Mouse (Mus musculus) thymus, postnatal 36 days (tissue): ENCODE results near the gene Cmklr1.

ENCODE experiments used
- DNase-seq, 2 experiments: peaks; one replicate each; pipeline ENCODE4 v3.0.0; 2022; ENCODE audit warnings: mixed read lengths in 2 of 2

Gene Cmklr1

GRCm38 (mm10) chr5:113650035-113650865, at the start of gene Cmklr1:
Gene Cmklr1 (minus strand): TSS chr5:113650426.
- peak in 1 of 2 experiments; percentile 16 for DNase-seq

- DNase-seq, result no peak
These were observed 44.2 kb upstream of the Cmklr1 start for GRCm38 (mm10) chr5:113694415-113694814.

- DNase-seq, result no peak
These were observed 43.8 kb upstream of the Cmklr1 start for GRCm38 (mm10) chr5:113694000-113694399.

- no peak for DNase-seq
These were observed 43.0 kb upstream of the Cmklr1 start for GRCm38 (mm10) chr5:113693196-113693755.

GRCm38 (mm10) chr5:113690866-113691265, 40.6 kb upstream of the Cmklr1 start:
- no peak for DNase-seq

GRCm38 (mm10) chr5:113690069-113690548, 39.9 kb upstream of the Cmklr1 start:
- DNase-seq, result no peak

- DNase-seq, result no peak
These were observed 37.3 kb upstream of the Cmklr1 start for GRCm38 (mm10) chr5:113687514-113687913.

GRCm38 (mm10) chr5:113685471-113685870, 35.2 kb upstream of the Cmklr1 start:
- no peak for DNase-seq

- no peak for DNase-seq
These were observed 33.0 kb upstream of the Cmklr1 start for GRCm38 (mm10) chr5:113683246-113683645.

GRCm38 (mm10) chr5:113682472-113682871, 32.2 kb upstream of the Cmklr1 start:
- no peak for DNase-seq

GRCm38 (mm10) chr5:113681219-113681618, 31.0 kb upstream of the Cmklr1 start:
- DNase-seq, result no peak

GRCm38 (mm10) chr5:113679509-113679908, 29.3 kb upstream of the Cmklr1 start:
- DNase-seq, result no peak

- no peak for DNase-seq
These were observed 28.7 kb upstream of the Cmklr1 start for GRCm38 (mm10) chr5:113678743-113679452.

- no peak for DNase-seq
These were observed 27.3 kb upstream of the Cmklr1 start for GRCm38 (mm10) chr5:113677541-113677940.

- no peak for DNase-seq
These were observed 24.6 kb upstream of the Cmklr1 start for GRCm38 (mm10) chr5:113674851-113675250.

- DNase-seq, result no peak
These were observed 22.2 kb upstream of the Cmklr1 start for GRCm38 (mm10) chr5:113672456-113672855.

GRCm38 (mm10) chr5:113670597-113670996, 20.4 kb upstream of the Cmklr1 start:
- peak; percentile 41 to 55 for DNase-seq

GRCm38 (mm10) chr5:113670110-113670509, 19.9 kb upstream of the Cmklr1 start:
- DNase-seq, result no peak

GRCm38 (mm10) chr5:113664629-113665195, 14.5 kb upstream of the Cmklr1 start:
- DNase-seq, result no peak

- DNase-seq, result no peak
These were observed 13.9 kb upstream of the Cmklr1 start for GRCm38 (mm10) chr5:113664127-113664526.

- DNase-seq, result no peak
These were observed 10.6 kb upstream of the Cmklr1 start for GRCm38 (mm10) chr5:113660872-113661271.

- no peak for DNase-seq
These were observed 4.6 kb upstream of the Cmklr1 start for GRCm38 (mm10) chr5:113654821-113655220.

GRCm38 (mm10) chr5:113654206-113654605, 4.0 kb upstream of the Cmklr1 start:
- no peak for DNase-seq
